Mouse (Mus musculus): ENCODE measurements around the gene Gm12166. TPM values are rescaled to one million over a fixed set of nuclear protein-coding genes. Genes with fewer than 3 reads are reported as not detected.

The Gm12166 gene
- polyA plus RNA-seq, 1 experiment from 2014 or later = 4.0 TPM

- Histone ChIP-seq H3K9me3 (no peaks in the 10 kb centered on the region), H3K27me3 (ENCODE audit: insufficient read depth, poor library complexity, severe bottlenecking) (no peaks in the 10 kb centered on the region), H3K4me3 (no peak overlapping the region), H3K36me3 (no peaks in the 10 kb centered on the region), H3K4me1 (replicated peaks) (peaks cover 8% of the 10 kb centered on the region), H3K27ac (no peak overlapping the region)
- DNase-seq (ENCODE audit: low spot score) = no peak
- 91% methylated on average over 11 of the region's 11 CpGs for WGBS
These were observed 31.8 kb upstream of the Gm12166 start for GRCm38 (mm10) chr11:46083835-46084444.

GRCm38 (mm10) chr11:46083405-46083804 lies 31.3 kb upstream of the Gm12166 start:
- H3K9me3 ChIP-seq = no peaks in the 10 kb centered on the region
- 75% methylated on average over 3 of the region's 3 CpGs for WGBS
- H3K27me3 ChIP-seq (ENCODE audit: insufficient read depth, poor library complexity, severe bottlenecking) = no peaks in the 10 kb centered on the region
- H3K27ac ChIP-seq = no peak overlapping the region
- H3K4me1 ChIP-seq (replicated peaks) = 0 out of 2 replicates have a peak, but pooled peaks cover 4% of the 10 kb centered on the region
- DNase-seq (ENCODE audit: low spot score) = no peak
- no peak overlapping the region for H3K4me3 ChIP-seq
- H3K36me3 ChIP-seq = 0 out of 2 replicates have a peak, but pooled peaks cover 5% of the 10 kb centered on the region

GRCm38 (mm10) chr11:46081075-46081474 lies 29.0 kb upstream of the Gm12166 start:
- 92% methylated on average over 2 of the region's 2 CpGs for WGBS
- H3K4me3 ChIP-seq = no peak overlapping the region
- H3K27ac ChIP-seq = no peak overlapping the region
- peaks cover 18% of the 10 kb centered on the region for H3K36me3 ChIP-seq
- H3K9me3 ChIP-seq = no peaks in the 10 kb centered on the region
- DNase-seq (ENCODE audit: low spot score) = no peak
- 0 out of 2 replicates have a peak, but pooled peaks cover 4% of the 10 kb centered on the region for H3K4me1 ChIP-seq (replicated peaks)
- H3K27me3 ChIP-seq (ENCODE audit: insufficient read depth, poor library complexity, severe bottlenecking) = no peaks in the 10 kb centered on the region

DNA sequence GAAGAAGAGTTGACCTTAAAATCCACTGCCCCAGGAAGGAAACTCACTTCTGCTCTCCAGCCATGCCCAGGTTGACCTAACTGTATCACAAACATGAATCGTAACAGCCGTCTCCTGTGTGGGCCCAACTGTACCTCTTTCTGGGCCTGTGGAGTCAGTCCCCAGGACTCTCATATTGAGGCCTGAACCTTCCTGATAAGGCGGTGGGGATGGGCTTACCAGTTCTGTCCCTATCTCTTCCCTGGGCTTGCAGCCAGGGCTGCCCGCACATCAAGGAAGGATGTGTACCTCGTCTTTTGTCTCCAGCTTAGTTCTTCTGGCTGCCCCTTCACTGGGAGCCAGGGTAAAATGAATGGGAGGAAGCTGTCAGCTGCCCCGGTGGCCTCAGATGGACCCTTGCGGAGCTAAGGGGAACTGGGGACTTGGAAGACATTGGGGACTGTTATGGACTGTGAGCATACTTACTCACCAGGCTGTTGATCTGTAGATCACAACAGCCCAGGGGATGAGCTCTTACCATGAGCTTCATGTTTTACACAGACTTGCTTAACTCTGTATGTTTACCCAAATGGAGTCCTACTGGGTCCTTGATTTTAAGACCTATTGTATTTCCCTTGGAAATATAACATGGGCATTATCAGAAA lies 25.7 kb upstream of the Gm12166 start:
- WGBS = 86% methylated on average over 7 of the region's 7 CpGs
- H3K4me1 ChIP-seq (replicated peaks) = peaks cover 9% of the 10 kb centered on the region
- no peak overlapping the region for H3K27ac ChIP-seq
- no peaks in the 10 kb centered on the region for H3K27me3 ChIP-seq (ENCODE audit: insufficient read depth, poor library complexity, severe bottlenecking)
- no peaks in the 10 kb centered on the region for H3K9me3 ChIP-seq
- H3K36me3 ChIP-seq = peaks cover 24% of the 10 kb centered on the region
- no peak overlapping the region for H3K4me3 ChIP-seq
- DNase-seq (ENCODE audit: low spot score) = no peak

DNA sequence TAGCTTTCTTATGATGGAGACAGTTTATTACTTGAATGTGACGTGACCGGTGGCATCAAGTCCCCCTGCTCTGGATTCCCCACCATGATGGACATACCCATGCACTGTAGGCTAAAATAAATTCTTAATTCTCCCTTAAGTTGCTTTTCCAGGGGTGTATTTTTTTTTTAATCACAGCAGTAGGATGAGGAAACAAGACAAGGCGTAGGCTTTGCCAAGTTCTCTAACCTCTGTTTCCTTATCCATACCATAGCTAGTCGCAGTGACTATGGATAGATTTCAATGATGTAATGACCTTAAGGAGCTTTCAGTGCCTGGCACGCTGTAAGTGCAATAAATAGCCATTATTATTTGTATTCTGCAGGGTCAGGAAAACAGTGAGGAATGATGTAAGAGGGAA lies 25.2 kb upstream of the Gm12166 start:
- peaks cover 14% of the 10 kb centered on the region for H3K4me1 ChIP-seq (replicated peaks)
- peaks cover 24% of the 10 kb centered on the region for H3K36me3 ChIP-seq
- no peak for DNase-seq (ENCODE audit: low spot score)
- H3K9me3 ChIP-seq = no peaks in the 10 kb centered on the region
- 90% methylated on average over 5 of the region's 5 CpGs for WGBS
- H3K27me3 ChIP-seq (ENCODE audit: insufficient read depth, poor library complexity, severe bottlenecking) = no peaks in the 10 kb centered on the region
- no peak overlapping the region for H3K4me3 ChIP-seq
- no peak overlapping the region for H3K27ac ChIP-seq

GRCm38 (mm10) chr11:46076442-46077158 lies 24.5 kb upstream of the Gm12166 start:
- Histone ChIP-seq H3K9me3 (no peaks in the 10 kb centered on the region), H3K27me3 (ENCODE audit: insufficient read depth, poor library complexity, severe bottlenecking) (no peaks in the 10 kb centered on the region), H3K27ac (no peak overlapping the region), H3K4me3 (no peak overlapping the region), H3K36me3 (peaks cover 24% of the 10 kb centered on the region), H3K4me1 (replicated peaks) (peaks cover 16% of the 10 kb centered on the region)
- 93% methylated on average over 11 of the region's 11 CpGs for WGBS
- DNase-seq (ENCODE audit: low spot score) = no peak

DNA sequence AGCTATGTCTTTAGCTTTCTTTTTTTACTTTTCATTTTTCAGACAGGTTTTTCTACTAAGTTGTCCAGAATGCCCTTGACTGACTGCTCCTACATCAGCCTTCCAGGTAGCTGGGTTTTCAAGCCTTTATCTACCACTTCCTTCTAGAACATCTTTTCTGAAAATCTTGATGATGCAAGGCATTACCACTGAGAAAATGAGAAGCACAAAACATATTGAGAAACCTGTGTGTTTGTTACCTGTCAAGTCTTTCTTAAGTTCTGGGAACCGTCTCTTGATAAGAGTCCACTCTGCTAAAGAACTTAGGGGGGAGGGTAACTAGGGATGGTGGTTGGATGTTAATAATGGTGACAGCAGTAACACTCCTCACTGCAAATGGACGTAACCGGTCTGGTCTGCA lies 23.4 kb upstream of the Gm12166 start:
- H3K36me3 ChIP-seq = peaks cover 24% of the 10 kb centered on the region
- H3K27ac ChIP-seq = no peak overlapping the region
- no peak for DNase-seq (ENCODE audit: low spot score)
- H3K4me1 ChIP-seq (replicated peaks) = peaks cover 21% of the 10 kb centered on the region
- H3K9me3 ChIP-seq = no peaks in the 10 kb centered on the region
- H3K27me3 ChIP-seq (ENCODE audit: insufficient read depth, poor library complexity, severe bottlenecking) = no peaks in the 10 kb centered on the region
- no peak overlapping the region for H3K4me3 ChIP-seq
- 91% methylated on average over 3 of the region's 3 CpGs for WGBS

- peaks cover 32% of the 10 kb centered on the region for H3K4me1 ChIP-seq (replicated peaks)
- H3K36me3 ChIP-seq = peaks cover 24% of the 10 kb centered on the region
- no peaks in the 10 kb centered on the region for H3K27me3 ChIP-seq (ENCODE audit: insufficient read depth, poor library complexity, severe bottlenecking)
- WGBS = 90% methylated on average over 17 of the region's 17 CpGs
- H3K27ac ChIP-seq = no peak overlapping the region
- H3K4me3 ChIP-seq = no peak overlapping the region
- no peaks in the 10 kb centered on the region for H3K9me3 ChIP-seq
- DNase-seq (ENCODE audit: low spot score) = no peak
These were observed 21.9 kb upstream of the Gm12166 start for GRCm38 (mm10) chr11:46073850-46074688.

GRCm38 (mm10) chr11:46073061-46073849 lies 21.1 kb upstream of the Gm12166 start:
- Histone ChIP-seq H3K36me3 (peaks cover 19% of the 10 kb centered on the region), H3K9me3 (no peaks in the 10 kb centered on the region), H3K27ac (no peak overlapping the region), H3K4me1 (replicated peaks) (peaks cover 38% of the 10 kb centered on the region), H3K27me3 (ENCODE audit: insufficient read depth, poor library complexity, severe bottlenecking) (no peaks in the 10 kb centered on the region), H3K4me3 (no peak overlapping the region)
- DNase-seq (ENCODE audit: low spot score) = no peak
- WGBS = 83% methylated on average over 15 of the region's 15 CpGs

- H3K27me3 ChIP-seq (ENCODE audit: insufficient read depth, poor library complexity, severe bottlenecking) = no peaks in the 10 kb centered on the region
- peaks cover 38% of the 10 kb centered on the region for H3K4me1 ChIP-seq (replicated peaks)
- peaks cover 14% of the 10 kb centered on the region for H3K36me3 ChIP-seq
- no peaks in the 10 kb centered on the region for H3K9me3 ChIP-seq
- WGBS = 75% methylated on average over 8 of the region's 8 CpGs
- H3K27ac ChIP-seq = no peak overlapping the region
- no peak overlapping the region for H3K4me3 ChIP-seq
- no peak for DNase-seq (ENCODE audit: low spot score)
These were observed 20.4 kb upstream of the Gm12166 start for GRCm38 (mm10) chr11:46072466-46073060.

GRCm38 (mm10) chr11:46070789-46071188 lies 18.7 kb upstream of the Gm12166 start:
- Histone ChIP-seq H3K9me3 (no peaks in the 10 kb centered on the region), H3K4me1 (replicated peaks) (peaks cover 42% of the 10 kb centered on the region), H3K36me3 (0 out of 2 replicates have a peak, but pooled peaks cover 2% of the 10 kb centered on the region), H3K27me3 (ENCODE audit: insufficient read depth, poor library complexity, severe bottlenecking) (no peaks in the 10 kb centered on the region), H3K27ac (no peak overlapping the region), H3K4me3 (no peak overlapping the region)
- WGBS = 75% methylated on average over 8 of the region's 8 CpGs
- DNase-seq (ENCODE audit: low spot score) = no peak

All from hindbrain, embryonic 10.5 days (tissue).